Mouse (Mus musculus): ENCODE results near the gene Fpr1. TPM values are rescaled to one million over a fixed set of nuclear protein-coding genes. Genes with fewer than 3 reads are reported as not detected.
"Not testable (repeated sequence)": the region's sequence is repeated elsewhere in the genome, so short reads cannot be mapped to it uniquely, and the experiment has no call there.

The Fpr1 gene
- total RNA-seq, 2 experiments from 2014 or later, result not detected

GRCm38 (mm10) chr17:17855064-17855838 lies 28.5 kb downstream of the Fpr1 start, which contains the start of gene Has1:
TSS of gene Has1 (minus strand) at chr17:17855205.
- no peak for DNase-seq (ENCODE audit: low spot score in 2 of 2)

DNA sequence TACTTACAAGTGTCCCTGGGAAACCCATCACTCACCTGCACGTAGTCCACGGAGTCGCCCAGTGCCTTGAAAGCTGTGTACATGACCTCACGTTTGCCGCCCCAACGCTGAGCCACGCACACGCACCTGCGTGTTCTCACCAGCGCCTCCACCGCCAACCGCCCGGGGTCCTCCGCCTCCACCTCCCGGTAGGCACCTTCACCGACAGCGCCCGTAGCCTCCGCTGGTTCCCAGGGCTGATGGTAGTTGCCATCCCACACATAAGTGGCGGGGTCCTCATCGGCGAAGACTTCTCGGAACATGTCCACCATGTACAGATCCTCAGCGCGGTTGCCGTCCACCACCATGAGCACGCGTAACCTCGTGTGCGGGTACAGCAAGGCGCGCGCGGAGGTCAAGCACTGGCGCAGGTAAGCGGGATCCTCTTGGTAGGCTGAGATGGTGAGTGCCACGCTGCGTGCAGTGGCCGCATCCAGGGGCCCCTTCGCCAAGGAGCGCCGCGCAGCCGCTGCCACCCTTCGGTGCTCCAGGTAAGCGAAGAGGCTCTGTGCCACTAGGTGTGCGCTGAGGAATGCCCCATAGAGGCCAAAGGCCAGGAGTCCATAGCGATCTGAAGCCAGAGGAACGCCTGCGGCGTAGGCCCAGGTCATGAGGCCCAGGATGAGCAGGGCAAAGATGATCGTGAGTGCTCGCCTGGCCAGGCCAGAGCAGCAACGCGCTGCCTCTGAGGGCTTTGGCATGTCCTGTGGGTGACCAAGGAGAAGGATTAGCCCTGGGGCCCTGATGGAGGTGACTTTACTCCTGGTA lies 33.6 kb downstream of the Fpr1 start:
- DNase-seq (ENCODE audit: low spot score in 2 of 2), result no peak

DNA sequence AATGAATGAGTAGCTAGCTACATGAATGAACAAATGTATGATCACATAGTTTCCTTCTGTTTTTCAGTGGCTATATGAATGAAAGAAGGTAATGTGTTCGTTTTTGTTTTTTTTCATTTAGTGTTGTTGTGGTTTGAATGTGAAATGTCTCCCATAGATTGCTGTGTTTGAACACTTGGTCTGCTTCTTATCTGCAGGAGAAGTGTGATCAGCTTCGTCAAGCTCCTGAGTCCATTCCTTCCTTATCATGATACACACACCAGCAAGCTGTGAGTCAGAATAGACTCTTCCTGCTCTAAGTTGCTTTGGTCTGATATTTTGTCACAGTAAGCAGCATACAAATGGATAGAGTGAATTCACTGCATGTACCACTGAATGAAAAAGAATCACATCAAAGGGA lies 34.8 kb downstream of the Fpr1 start:
- DNase-seq (ENCODE audit: low spot score in 2 of 2), result no peak

- DNase-seq (ENCODE audit: low spot score in 2 of 2), result no peak
Measured at GRCm38 (mm10) chr17:17845187-17846027, 38.3 kb downstream of the Fpr1 start.

- not testable (repeated sequence) for DNase-seq (ENCODE audit: low spot score in 2 of 2)
Measured at GRCm38 (mm10) chr17:17844606-17845005, 39.1 kb downstream of the Fpr1 start.

DNA sequence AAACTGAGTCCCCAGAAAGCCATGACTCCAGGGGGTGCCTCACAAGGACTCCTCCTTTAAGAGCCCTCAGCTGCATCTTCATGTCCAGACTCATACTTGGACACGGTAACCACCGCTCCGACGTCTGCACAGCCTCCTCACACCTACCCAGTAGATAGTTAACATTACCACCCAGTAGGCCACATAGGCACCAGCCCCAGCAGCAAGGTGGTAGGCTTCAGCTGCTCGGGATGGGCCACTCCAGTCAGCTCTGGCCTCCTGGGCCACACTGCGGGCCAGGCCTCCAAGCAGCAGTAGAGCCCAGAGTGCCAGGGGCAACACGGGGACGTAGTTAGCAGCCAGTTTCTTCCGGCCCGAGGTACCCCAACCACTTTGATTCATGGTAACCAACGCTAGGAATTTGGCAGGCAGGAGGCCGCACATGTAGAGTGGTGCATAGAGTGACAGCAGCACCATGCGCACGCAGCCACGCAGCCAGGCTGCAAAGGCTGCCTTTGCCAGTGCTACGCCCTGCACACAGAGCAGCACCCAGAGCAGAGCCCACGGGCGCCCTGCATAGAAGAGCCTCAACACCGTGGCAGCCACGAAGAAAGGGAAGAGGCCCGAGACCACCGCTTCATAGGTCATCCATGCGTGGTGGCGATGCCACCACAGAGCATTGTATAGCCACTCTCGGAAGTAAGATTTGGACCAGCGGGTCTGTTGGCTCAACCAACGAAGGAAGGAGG lies 40.0 kb downstream of the Fpr1 start:
- DNase-seq (ENCODE audit: low spot score in 2 of 2), result no peak

- DNase-seq (ENCODE audit: low spot score in 2 of 2), result no peak
Measured at GRCm38 (mm10) chr17:17840796-17841195, 42.9 kb downstream of the Fpr1 start.

- no peak for DNase-seq (ENCODE audit: low spot score in 2 of 2)
Measured at GRCm38 (mm10) chr17:17839276-17839675, 44.5 kb downstream of the Fpr1 start.

GRCm38 (mm10) chr17:17837919-17838701 lies 45.6 kb downstream of the Fpr1 start:
- DNase-seq (ENCODE audit: low spot score in 2 of 2), result peak; percentile 95 to 96

GRCm38 (mm10) chr17:17837426-17837825 lies 46.3 kb downstream of the Fpr1 start:
- no peak for DNase-seq (ENCODE audit: low spot score in 2 of 2)

GRCm38 (mm10) chr17:17836101-17836500 lies 47.6 kb downstream of the Fpr1 start:
- DNase-seq (ENCODE audit: low spot score in 2 of 2), result no peak

- DNase-seq (ENCODE audit: low spot score in 2 of 2), result no peak
Measured at GRCm38 (mm10) chr17:17834896-17835295, 48.8 kb downstream of the Fpr1 start.

GRCm38 (mm10) chr17:17830731-17831130 lies 53.0 kb downstream of the Fpr1 start:
- no peak for DNase-seq (ENCODE audit: low spot score in 2 of 2)

DNA sequence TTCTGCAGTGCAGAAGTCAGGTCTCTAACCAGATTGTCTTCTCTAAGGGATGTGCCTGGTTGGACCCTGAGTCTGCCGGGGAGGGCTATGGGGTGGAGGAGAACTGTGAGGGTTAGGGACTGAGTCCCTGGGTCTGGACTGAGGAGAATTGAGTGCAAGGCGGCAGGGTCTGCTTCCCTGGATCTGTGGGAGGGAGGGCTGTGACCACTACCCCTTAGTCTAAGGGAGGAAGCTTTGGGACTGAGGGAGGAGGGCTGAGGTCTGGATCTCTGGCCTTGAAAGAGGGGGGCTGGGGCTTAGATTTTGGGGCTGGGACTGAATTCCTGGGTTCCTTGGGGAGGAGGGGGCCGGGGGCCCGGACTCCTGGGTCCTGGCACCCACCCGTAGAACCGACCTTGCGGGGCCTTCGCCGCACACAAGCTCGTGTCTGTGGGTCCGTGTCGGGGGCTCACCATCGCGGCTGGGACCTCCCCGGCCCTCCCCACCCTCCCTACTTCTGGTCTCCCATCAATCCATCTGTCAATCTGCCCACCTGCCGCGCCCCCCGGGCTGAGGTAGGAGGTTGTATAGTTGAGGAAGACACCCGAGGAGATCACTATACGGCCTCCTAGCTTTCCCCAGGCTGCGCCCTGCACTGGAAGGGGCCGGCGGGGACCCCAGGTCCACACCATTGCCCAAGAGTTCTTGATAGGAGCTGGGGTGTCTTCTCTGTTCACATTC lies 53.8 kb downstream of the Fpr1 start:
- DNase-seq (ENCODE audit: low spot score in 2 of 2), result no peak

GRCm38 (mm10) chr17:17829052-17829785 lies 54.5 kb downstream of the Fpr1 start:
- DNase-seq (ENCODE audit: low spot score in 2 of 2), result no peak

DNA sequence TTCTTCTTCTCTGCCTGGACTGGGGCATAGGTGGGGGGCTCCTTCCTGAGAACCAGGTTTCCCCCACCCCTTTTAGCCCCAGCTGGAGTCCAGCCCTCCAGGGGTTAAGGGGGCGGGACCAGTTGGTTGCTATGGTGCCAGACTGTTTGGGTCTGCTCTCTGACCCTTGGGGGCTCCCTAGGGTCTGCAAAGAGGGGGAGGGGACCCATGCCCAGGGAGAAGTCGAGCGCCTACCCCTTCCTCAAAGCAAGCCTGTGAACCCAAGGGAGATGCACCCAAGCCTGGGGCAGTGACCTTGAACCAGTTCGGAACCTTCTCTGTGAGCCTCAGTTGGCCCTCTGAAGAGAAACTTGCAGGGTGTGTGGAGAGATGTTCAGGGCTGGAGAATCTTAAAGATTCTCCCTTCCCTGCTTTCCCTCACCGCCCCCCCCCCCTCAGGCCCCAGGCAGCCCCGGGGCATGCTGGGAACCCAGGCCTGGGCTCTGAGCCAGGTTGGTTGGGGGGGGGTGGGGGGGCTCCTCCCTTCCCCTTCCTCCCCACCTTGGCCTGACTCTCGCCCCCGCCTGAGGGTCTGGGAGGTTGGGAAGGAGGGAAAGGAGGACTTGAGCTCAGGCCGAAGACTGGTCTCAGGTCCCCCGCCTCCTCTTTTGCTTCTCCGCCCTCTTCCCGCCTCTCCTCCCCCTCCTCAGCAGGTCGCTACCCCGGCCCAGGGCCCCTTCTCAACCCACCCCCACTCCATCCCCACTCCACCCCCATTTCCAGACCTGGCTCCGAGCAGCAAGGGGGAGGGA lies 55.4 kb downstream of the Fpr1 start:
- DNase-seq (ENCODE audit: low spot score in 2 of 2), result peak in 1 of 2 experiments; percentile 52

DNA sequence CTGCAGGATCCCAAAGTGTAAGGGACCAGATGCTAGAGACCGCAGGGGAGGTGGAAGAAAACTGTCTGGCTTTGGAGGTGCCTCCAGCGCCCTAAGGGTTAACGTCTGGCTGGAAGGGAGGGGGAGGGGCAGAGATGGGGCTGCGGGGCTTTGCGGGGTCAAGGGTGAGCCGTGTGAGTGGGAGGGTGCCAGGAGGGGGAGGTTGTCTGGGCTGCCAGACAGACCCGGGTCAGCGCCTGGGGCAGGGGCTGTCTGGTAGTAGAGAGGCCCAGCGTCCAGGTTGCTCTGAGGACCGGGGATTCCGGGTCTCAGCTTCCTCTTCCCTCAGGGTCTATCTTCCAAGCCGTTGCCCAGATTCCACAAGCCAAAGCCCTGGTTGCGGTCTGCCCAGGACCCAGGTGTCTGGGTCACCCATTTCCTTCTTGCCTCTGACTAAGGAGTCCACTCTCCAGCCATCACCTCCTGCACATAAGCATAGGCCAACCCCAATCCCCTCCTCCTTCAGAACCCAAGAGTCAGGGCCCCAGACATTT lies 56.0 kb downstream of the Fpr1 start:
- peak in 1 of 2 experiments; percentile 70 for DNase-seq (ENCODE audit: low spot score in 2 of 2)
